Mouse (Mus musculus) ES-E14 (cell line): ENCODE results near the gene Gatad2a. TPM values are rescaled to one million over a fixed set of nuclear protein-coding genes. Genes with fewer than 3 reads are reported as not detected.
"Not testable (repeated sequence)": the region's sequence is repeated elsewhere in the genome, so short reads cannot be mapped to it uniquely, and the experiment has no call there.

ENCODE experiments used
- DNase-seq: peaks from one replicate; pipeline ENCODE4 v3.0.0-alpha.2; 2013; ENCODE audit warnings: low read depth, low spot score
- H3K27ac ChIP-seq: 2 replicates; pipeline ENCODE4 v1.5.1; 2012; ENCODE audit warnings: low read depth, mild to moderate bottlenecking, low read length, moderate library complexity, mixed read lengths; ENCODE audit not compliant: poor library complexity, insufficient read depth, severe bottlenecking
- H3K36me3 ChIP-seq: 2 replicates; pipeline ENCODE4 v1.6.1; 2012; ENCODE audit warnings: mild to moderate bottlenecking, low read length, moderate library complexity, mixed read lengths; ENCODE audit not compliant: control insufficient read depth, poor library complexity, insufficient read depth, severe bottlenecking
- H3K4me1 ChIP-seq, 2 experiments: fragments of 150-350 bp in 1 of 2; sonication (generic) in 1 of 2; 2 replicates each; pipeline ENCODE4 v1.6.1; 2012; ENCODE audit warnings: low read length in 2 of 2, mild to moderate bottlenecking in 1 of 2, mixed read lengths in 1 of 2; ENCODE audit not compliant: control insufficient read depth in 2 of 2, insufficient read depth in 2 of 2, poor library complexity in 1 of 2
- H3K4me3 ChIP-seq, 2 experiments: fragments of 150-350 bp in 1 of 2; sonication (generic) in 1 of 2; 2 replicates each; pipeline ENCODE4 v1.5.1; 2012; ENCODE audit warnings: low read length in 2 of 2, low read depth in 1 of 2, mild to moderate bottlenecking in 1 of 2, mixed read lengths in 1 of 2; ENCODE audit not compliant: insufficient read depth in 1 of 2, poor library complexity in 1 of 2, severe bottlenecking in 1 of 2
- H3K9ac ChIP-seq: 2 replicates; pipeline ENCODE4 v1.6.1; 2012; ENCODE audit warnings: low read depth, mild to moderate bottlenecking, low read length, mixed read lengths; ENCODE audit not compliant: poor library complexity, insufficient read depth, severe bottlenecking
- H3K9me3 ChIP-seq: fragments of 150-350 bp; sonication (generic); 2 replicates; pipeline ENCODE4 v1.6.1; 2012; ENCODE audit warnings: low read depth, mild to moderate bottlenecking, low read length; ENCODE audit not compliant: control insufficient read depth, insufficient read depth
- CHD2 ChIP-seq: IDR thresholded peaks from 2 replicates; pipeline ENCODE4 v1.6.1; 2014; ENCODE audit warnings: mild to moderate bottlenecking, low read depth, low read length, inconsistent platforms
- HCFC1 ChIP-seq: IDR thresholded peaks from 2 replicates; pipeline ENCODE4 v1.6.1; 2012; ENCODE audit warnings: low read length, inconsistent platforms, borderline replicate concordance; ENCODE audit not compliant: insufficient read depth
- MAFK ChIP-seq: IDR thresholded peaks from 2 replicates; pipeline ENCODE4 v1.6.1; 2014; ENCODE audit warnings: mild to moderate bottlenecking, low read depth, low read length, inconsistent platforms; ENCODE audit not compliant: insufficient read depth
- ZC3H11A ChIP-seq: IDR thresholded peaks from 2 replicates; pipeline ENCODE4 v1.6.1; 2012; ENCODE audit warnings: low read depth, mild to moderate bottlenecking, inconsistent platforms, low read length, borderline replicate concordance
- ZNF384 ChIP-seq: IDR thresholded peaks from 2 replicates; pipeline ENCODE4 v1.6.1; 2012; ENCODE audit warnings: low read depth, low read length, inconsistent platforms
- in situ Hi-C, 2 experiments: fragments of 600-800 bp; cut with MboI; formaldehyde crosslinking; loops; one replicate each; pipeline ENCODE4 v1.15.1; 2025; ENCODE audit warnings: low sequenced_read_pairs in 2 of 2, inconsistent platforms in 1 of 2; ENCODE audit not compliant: unreplicated experiment in 2 of 2
- total RNA-seq: library from RNA; depleted of rRNA; stranded (reverse); fragments of 300-350 nt; gene quantifications from 2 replicates; pipeline ENCODE4 v1.2.3, GENCODE M21; 2012

The Gatad2a gene
- total RNA-seq, 1 experiment, result 139 TPM

- in situ Hi-C loops, result no loop called here
- H3K4me3 ChIP-seq, result no peak overlapping the region
- DNase-seq, result no peak
- TF ChIP-seq ZNF384 (no peak), MAFK (no peak), CHD2 (no peak), HCFC1 (no peak), ZC3H11A (no peak)
- peaks cover 5 to 6% of the 10 kb centered on the region in 2 experiments; a peak in 3 of 4 replicates for H3K4me1 ChIP-seq
- no peak overlapping the region for H3K27ac ChIP-seq
- no peaks in the 10 kb centered on the region for H3K9me3 ChIP-seq
- no peak overlapping the region for H3K9ac ChIP-seq
- H3K36me3 ChIP-seq, result no peaks in the 10 kb centered on the region
These were observed 2.5 kb upstream of the Gatad2a start for GRCm38 (mm10) chr8:69998706-69999105.

- H3K36me3 ChIP-seq, result no peaks in the 10 kb centered on the region
- H3K4me1 ChIP-seq, result peaks cover 0 to 5% of the 10 kb centered on the region in 2 experiments; a peak in 2 of 4 replicates
- no peaks in the 10 kb centered on the region for H3K9me3 ChIP-seq
- no peak for DNase-seq
- TF ChIP-seq ZNF384 (no peak), CHD2 (no peak)
- in situ Hi-C loops, result no loop called here
- peak overlapping the region; percentile 66 to 82 for H3K4me3 ChIP-seq
- peak overlapping the region; percentile 63 for H3K27ac ChIP-seq
- peak overlapping the region; percentile 72 for H3K9ac ChIP-seq
These were observed 553 bp upstream of the Gatad2a start for GRCm38 (mm10) chr8:69996589-69997285.

- H3K4me1 ChIP-seq, result peaks cover 0 to 2% of the 10 kb centered on the region in 2 experiments; a peak in 1 of 4 replicates
- H3K9me3 ChIP-seq, result no peaks in the 10 kb centered on the region
- peak overlapping the region; percentile 74 for H3K27ac ChIP-seq
- H3K9ac ChIP-seq, result peak overlapping the region; percentile 95
- H3K36me3 ChIP-seq, result no peaks in the 10 kb centered on the region
- peak overlapping the region; percentile 94 to 99 for H3K4me3 ChIP-seq
- in situ Hi-C loops, result no loop called here
- no peak for DNase-seq
- TF ChIP-seq CHD2, result no peak
- TF ChIP-seq ZC3H11A, result no peak
- no peak for TF ChIP-seq MAFK
- TF ChIP-seq HCFC1, result no peak
- no peak for TF ChIP-seq ZNF384
These were observed 785 bp downstream of the Gatad2a start for GRCm38 (mm10) chr8:69995422-69995775.

- H3K9me3 ChIP-seq, H3K9ac ChIP-seq, H3K4me3 ChIP-seq, in situ Hi-C loops, DNase-seq, H3K27ac ChIP-seq, H3K4me1 ChIP-seq, H3K36me3 ChIP-seq: not testable (repeated sequence)
- TF ChIP-seq ZNF384, result 0 out of 2 replicates have a peak, but pooled peaks have one; percentile 27
These were observed 7.2 kb downstream of the Gatad2a start for GRCm38 (mm10) chr8:69988936-69989335.

GRCm38 (mm10) chr8:69987744-69988143 lies 8.4 kb downstream of the Gatad2a start:
- Histone ChIP-seq H3K4me3 (no peak overlapping the region), H3K27ac (no peak overlapping the region), H3K9me3 (no peaks in the 10 kb centered on the region), H3K36me3 (no peaks in the 10 kb centered on the region), H3K4me1 (no peaks in the 10 kb centered on the region), H3K9ac (no peak overlapping the region)
- no peak for DNase-seq
- TF ChIP-seq MAFK (no peak), CHD2 (no peak), HCFC1 (no peak), ZC3H11A (no peak)
- in situ Hi-C loops, result no loop called here
